ENCODE assay signal across 31 mouse cellular contexts in the genomic region with DNA sequence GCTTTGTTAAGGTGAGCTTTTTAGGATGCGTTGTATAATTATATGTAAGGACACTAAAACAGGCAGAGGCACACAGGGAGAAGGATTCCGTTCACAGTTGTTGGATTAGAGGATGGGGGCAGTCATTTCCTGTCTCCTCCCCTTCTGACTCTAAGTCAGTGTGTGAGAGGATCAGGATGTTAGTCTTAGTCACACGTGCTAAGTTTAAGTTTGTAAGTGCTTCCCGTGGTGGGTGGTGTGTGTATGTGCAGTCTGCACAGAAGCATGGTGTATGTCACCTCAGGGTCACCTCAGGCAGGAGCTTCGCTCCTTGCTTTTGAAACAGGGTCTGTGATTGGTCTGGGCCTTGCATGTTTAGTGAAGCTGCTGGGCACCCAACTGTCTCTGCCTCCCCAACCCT. TPM values are rescaled to one million over a fixed set of nuclear protein-coding genes. Genes with fewer than 3 reads are reported as not detected.
DNase-seq lines count a peak whose midpoint lies in the region; ATAC-seq and TF ChIP-seq lines count a peak whose summit lies in the region.
"Had no signal": no experiment of that assay in that cellular context is flagged by ENCODE, and none has a peak within 500 bp of the region (broad histone marks: within the 10 kb centered on the region; RNA-seq: fewer than 3 reads in every experiment).

No protein-coding gene starts in this region.

- no peaks in the 10 kb centered on the region for H3K9me3 ChIP-seq in hindbrain, embryonic 15.5 days
- H3K9me3 ChIP-seq in hindbrain, embryonic 10.5 days = no peaks in the 10 kb centered on the region
- no peaks in the 10 kb centered on the region for H3K9me3 ChIP-seq in lung, postnatal 0 days (ENCODE audit: low read length)
- H3K9me3 ChIP-seq in forebrain, embryonic 16.5 days (ENCODE audit: control insufficient read depth, low read length) = no peaks in the 10 kb centered on the region
- H3K9me3 ChIP-seq: embryonic facial prominence, embryonic 13.5 days; forebrain, embryonic 10.5 days; forebrain, embryonic 15.5 days; heart, embryonic 15.5 days; kidney, embryonic 15.5 days; limb, embryonic 13.5 days; midbrain, embryonic 10.5 days; midbrain, embryonic 15.5 days; neural tube, embryonic 15.5 days had no signal

- no peak overlapping the region for H3K4me2 ChIP-seq in hindbrain, embryonic 15.5 days
- no peak overlapping the region for H3K4me2 ChIP-seq in lung, postnatal 0 days (replicated peaks; ENCODE audit: low read depth, low read length)
- no peak overlapping the region for H3K4me2 ChIP-seq in forebrain, embryonic 16.5 days (ENCODE audit: low read length)
- H3K4me2 ChIP-seq: embryonic facial prominence, embryonic 13.5 days; forebrain, embryonic 15.5 days; heart, embryonic 15.5 days; kidney, embryonic 15.5 days; limb, embryonic 13.5 days; liver, embryonic 11.5 days; midbrain, embryonic 15.5 days; neural tube, embryonic 15.5 days had no signal

- no peaks in the 10 kb centered on the region for H3K4me1 ChIP-seq in hindbrain, embryonic 15.5 days (replicated peaks)
- H3K4me1 ChIP-seq in hindbrain, embryonic 10.5 days (replicated peaks) = no peaks in the 10 kb centered on the region
- H3K4me1 ChIP-seq in lung, postnatal 0 days (ENCODE audit: insufficient read depth, low read depth, low read length) = no peaks in the 10 kb centered on the region; the same call in 1 of the 2 replicates
- H3K4me1 ChIP-seq in forebrain, embryonic 16.5 days (replicated peaks; ENCODE audit: control insufficient read depth, insufficient read depth, low read length) = no peaks in the 10 kb centered on the region
- H3K4me1 ChIP-seq: embryonic facial prominence, embryonic 13.5 days; forebrain, embryonic 10.5 days; forebrain, embryonic 15.5 days; heart, embryonic 15.5 days; kidney, embryonic 15.5 days; limb, embryonic 13.5 days; midbrain, embryonic 10.5 days; neural tube, embryonic 15.5 days had no signal

- TF ChIP-seq EP300 in lung, postnatal 0 days (IDR thresholded peaks at IDR 0.05) = no peak

- H3K36me3 ChIP-seq in hindbrain, embryonic 15.5 days = peaks cover 77% of the 10 kb centered on the region
- peaks cover 99% of the 10 kb centered on the region for H3K36me3 ChIP-seq in hindbrain, embryonic 10.5 days
- peaks cover 20% of the 10 kb centered on the region; the same call in 1 of the 2 replicates for H3K36me3 ChIP-seq in lung, postnatal 0 days (ENCODE audit: insufficient read depth, low read length)
- peaks cover 32% of the 10 kb centered on the region for H3K36me3 ChIP-seq in forebrain, embryonic 16.5 days (ENCODE audit: control insufficient read depth, insufficient read depth)

- no peak overlapping the region for H3K27ac ChIP-seq in hindbrain, embryonic 15.5 days (replicated peaks)
- no peak overlapping the region for H3K27ac ChIP-seq in hindbrain, embryonic 10.5 days
- no peak overlapping the region for H3K27ac ChIP-seq in lung, postnatal 0 days (ENCODE audit: low read length)
- H3K27ac ChIP-seq in forebrain, embryonic 16.5 days (ENCODE audit: low read length) = no peak overlapping the region
- H3K27ac ChIP-seq: embryonic facial prominence, embryonic 13.5 days; forebrain, embryonic 10.5 days; forebrain, embryonic 15.5 days; gastrocnemius, adult 2 months; heart, embryonic 15.5 days; hindbrain, postnatal 0 days; kidney, embryonic 15.5 days; layer of hippocampus, adult 2 months; left cerebral cortex, adult 2 months; limb, embryonic 13.5 days; midbrain, embryonic 10.5 days; midbrain, embryonic 15.5 days; neural tube, embryonic 15.5 days had no signal

- DNase-seq in CD4-positive, CD25-positive, alpha-beta regulatory T cell, adult 2 months (ENCODE audit: low read depth, low spot score) = peak; percentile 6
- no peak for DNase-seq in hindbrain, embryonic 10.5 days (ENCODE audit: low spot score)
- peak; percentile 31 for DNase-seq in lung, postnatal 0 days (ENCODE audit: low spot score)
- no peak for DNase-seq in lung, adult 18-20 months
- DNase-seq: adrenal gland, postnatal 25 days; cerebellum, adult 18-20 months; cerebellum, postnatal 10 days; gastrocnemius, adult 2 months; gastrocnemius, postnatal 36 days; heart, adult 18-20 months; kidney, adult 11 months; kidney, postnatal 36 days; retina, postnatal 1 day; right cerebral cortex, postnatal 14 days; thymus, postnatal 4 days had no signal

- H3K27me3 ChIP-seq in hindbrain, embryonic 15.5 days = no peaks in the 10 kb centered on the region
- no peaks in the 10 kb centered on the region for H3K27me3 ChIP-seq in hindbrain, embryonic 10.5 days (ENCODE audit: insufficient read depth, poor library complexity, severe bottlenecking)
- no peaks in the 10 kb centered on the region for H3K27me3 ChIP-seq in lung, postnatal 0 days (replicated peaks; ENCODE audit: insufficient read depth, low read length)
- H3K27me3 ChIP-seq in forebrain, embryonic 16.5 days (replicated peaks; ENCODE audit: control insufficient read depth, insufficient read depth, low read length) = no peaks in the 10 kb centered on the region
- H3K27me3 ChIP-seq: embryonic facial prominence, embryonic 13.5 days; forebrain, embryonic 15.5 days; heart, embryonic 15.5 days; kidney, embryonic 15.5 days; limb, embryonic 13.5 days; midbrain, embryonic 15.5 days; neural tube, embryonic 15.5 days had no signal

- WGBS in hindbrain, embryonic 15.5 days = 89% methylated on average over 5 of the region's 5 CpGs
- 89% methylated on average over 5 of the region's 5 CpGs for whole genome bisulfite sequencing in hindbrain, embryonic 10.5 days
- 40% methylated on average over 5 of the region's 5 CpGs for WGBS in lung, postnatal 0 days
- WGBS in forebrain, embryonic 16.5 days = 85% methylated on average over 5 of the region's 5 CpGs

- no peak overlapping the region for H3K9ac ChIP-seq in hindbrain, embryonic 15.5 days
- no peak overlapping the region for H3K9ac ChIP-seq in lung, postnatal 0 days (replicated peaks; ENCODE audit: low read depth)
- no peak overlapping the region for H3K9ac ChIP-seq in forebrain, embryonic 16.5 days (replicated peaks; ENCODE audit: low read depth, low read length)
- H3K9ac ChIP-seq: embryonic facial prominence, embryonic 13.5 days; forebrain, embryonic 15.5 days; heart, embryonic 15.5 days; kidney, embryonic 15.5 days; limb, embryonic 13.5 days; midbrain, embryonic 15.5 days; neural tube, embryonic 15.5 days had no signal

- TF ChIP-seq CTCF in lung, postnatal 0 days (IDR thresholded peaks at IDR 0.05) = no peak

- no peak for ATAC-seq in CD4-positive, CD25-positive, alpha-beta regulatory T cell, adult 4 months
- peak; percentile 11; the same call in 1 of the 2 replicates for ATAC-seq in hindbrain, embryonic 15.5 days (ENCODE audit: low FRiP score, low read depth)
- peak; percentile 74 for ATAC-seq in lung, postnatal 0 days
- ATAC-seq in forebrain, embryonic 16.5 days = no peak
- ATAC-seq: forebrain, embryonic 15.5 days; hindbrain, postnatal 0 days; midbrain, embryonic 15.5 days had no signal

- no peak overlapping the region for H3K4me3 ChIP-seq in hindbrain, embryonic 15.5 days
- H3K4me3 ChIP-seq in hindbrain, embryonic 10.5 days = no peak overlapping the region
- H3K4me3 ChIP-seq in lung, postnatal 0 days (ENCODE audit: low read depth, low read length) = no peak overlapping the region
- H3K4me3 ChIP-seq in forebrain, embryonic 16.5 days (replicated peaks; ENCODE audit: low read length) = no peak overlapping the region
- H3K4me3 ChIP-seq: embryonic facial prominence, embryonic 13.5 days; forebrain, embryonic 10.5 days; forebrain, embryonic 15.5 days; gastrocnemius, adult 2 months; heart, embryonic 15.5 days; kidney, embryonic 15.5 days; layer of hippocampus, adult 2 months; left cerebral cortex, adult 2 months; limb, embryonic 13.5 days; midbrain, embryonic 10.5 days; midbrain, embryonic 15.5 days; neural tube, embryonic 15.5 days had no signal

RNA-seq across cellular contexts. Expression of a gene that starts 35.1 kb away (rescaled TPM):
- 10 to 100 TPM; 12.9 to 19.7 TPM for polyA plus RNA-seq in CD4-positive, CD25-positive, alpha-beta regulatory T cell, adult 4 months (2017; shearing (Covaris generic))
- polyA plus RNA-seq in hindbrain, embryonic 15.5 days (2015; fragmentation: Nextera tagmentation; extraction: Ambion mirVana) = 43.0 and 54.0 TPM in 2 replicates
- 40.4 and 53.6 TPM in 2 replicates for polyA plus RNA-seq in hindbrain, embryonic 10.5 days (2016; fragmentation: Nextera tagmentation; extraction: Ambion mirVana)
- polyA plus RNA-seq in lung, postnatal 0 days (2015; fragmentation: Nextera tagmentation; extraction: Ambion mirVana) = 28.5 and 31.1 TPM in 2 replicates
- polyA plus RNA-seq in forebrain, embryonic 16.5 days (2015; fragmentation: Nextera tagmentation; extraction: Ambion mirVana) = 50.0 and 56.3 TPM in 2 replicates

Comparison
In these comparisons a context has a peak if more than half of its experiments do, and no peak if none do; other contexts are left out.
1. DNase-seq: peak in CD4-positive, CD25-positive, alpha-beta regulatory T cell, adult 2 months (single experiment) and lung, postnatal 0 days (single experiment); none in hindbrain, embryonic 10.5 days (single experiment) and lung, adult 18-20 months (0 of 2).
2. ATAC-seq: peak in hindbrain, embryonic 15.5 days (single experiment) and lung, postnatal 0 days (single experiment); none in CD4-positive, CD25-positive, alpha-beta regulatory T cell, adult 4 months (single experiment) and forebrain, embryonic 16.5 days (single experiment).